Mouse (Mus musculus) lung, adult 2 months (tissue): Measurements from ENCODE around the gene Mfsd5. TPM values are rescaled to one million over a fixed set of nuclear protein-coding genes. Genes with fewer than 3 reads are reported as not detected.

Source experiments
- DNase-seq: peaks from one replicate; pipeline ENCODE4 v3.0.0; 2022
- H3K4me1 ChIP-seq: fragments of 200-500 bp; 2 replicates; pipeline ENCODE4 v1.6.1; 2011; ENCODE audit warnings: low read length; ENCODE audit not compliant: control insufficient read depth, insufficient read depth
- H3K4me3 ChIP-seq: fragments of 200-500 bp; replicated peaks from 2 replicates; pipeline ENCODE3; 2011; ENCODE audit warnings: low read depth, mild to moderate bottlenecking, control low read depth, low read length; ENCODE audit errors: extremely low read depth
- CTCF ChIP-seq: fragments of 200-500 bp; IDR thresholded peaks from 2 replicates; pipeline ENCODE4 v1.5.1; 2011; ENCODE audit warnings: mild to moderate bottlenecking, low read length, control low read depth; ENCODE audit not compliant: insufficient read depth
- POLR2A ChIP-seq: fragments of 200-500 bp; IDR thresholded peaks from 2 replicates; pipeline ENCODE4 v1.6.1; 2011; ENCODE audit warnings: low read depth, mild to moderate bottlenecking, control low read depth, low read length, borderline replicate concordance; ENCODE audit errors: extremely low read depth
- WGBS: fragments of 180-500 bp; shearing (Covaris S2); methylation state at CpG from one replicate; pipeline ENCODE4 v1.1.7; 2018; 5-methylcytosine and 5-hydroxymethylcytosine counted together
- polyA plus RNA-seq: library from polyadenylated mRNA; depleted of rRNA; stranded (reverse); fragments of >200 nt; gene quantifications from 2 replicates; pipeline ENCODE4 v1.2.3, GENCODE M21; 2012; rRNA removed

Mfsd5 gene
- polyA plus RNA-seq = 95.4 and 97.1 TPM in 2 replicates

- TF ChIP-seq POLR2A (peak; percentile 90), CTCF (peak; percentile 26; the same call in 1 of the 2 replicates)
- Histone ChIP-seq H3K4me1 (peaks cover 4% of the 10 kb centered on the region; the same call in 1 of the 2 replicates), H3K4me3 (peak within 1 kb of the TSS; percentile 88)
- WGBS = under 1% methylated on average over 65 of the region's 65 CpGs
- peak; percentile 82 for DNase-seq
Measured at GRCm38 (mm10) chr15:102279092-102279782, at the start of gene Mfsd5. Gene Mfsd5 (plus strand): TSS chr15:102279454.

- H3K4me1 ChIP-seq = peaks cover 14% of the 10 kb centered on the region
- DNase-seq = no peak
- H3K4me3 ChIP-seq = peak overlapping the region; percentile 21
- WGBS = 72% methylated on average over 17 of the region's 17 CpGs
- TF ChIP-seq POLR2A (no peak), CTCF (no peak)
Measured at GRCm38 (mm10) chr15:102230408-102231321, 48.6 kb upstream of the Mfsd5 start.

GRCm38 (mm10) chr15:102231748-102232147 is 47.5 kb upstream of the Mfsd5 start, which contains the start of gene Itgb7:
Gene Itgb7 (minus strand): TSS chr15:102231944.
- peak within 1 kb of the TSS; percentile 40 for H3K4me3 ChIP-seq
- 16% methylated on average over 6 of the region's 6 CpGs for WGBS
- TF ChIP-seq POLR2A (peak; percentile 37; the same call in 1 of the 2 replicates), CTCF (no peak)
- peaks cover 17% of the 10 kb centered on the region for H3K4me1 ChIP-seq
- DNase-seq = no peak

GRCm38 (mm10) chr15:102232764-102233163 is 46.5 kb upstream of the Mfsd5 start:
- 73% methylated on average over 7 of the region's 7 CpGs for WGBS
- no peak for TF ChIP-seq POLR2A
- no peak for TF ChIP-seq CTCF
- Histone ChIP-seq H3K4me1 (peaks cover 17% of the 10 kb centered on the region), H3K4me3 (no peak overlapping the region)
- no peak for DNase-seq

GRCm38 (mm10) chr15:102233896-102234295 is 45.4 kb upstream of the Mfsd5 start:
- H3K4me1 ChIP-seq = peaks cover 17% of the 10 kb centered on the region
- DNase-seq = no peak
- WGBS = 20% methylated on average over 2 of the region's 2 CpGs
- no peak overlapping the region for H3K4me3 ChIP-seq
- no peak for TF ChIP-seq POLR2A
- no peak for TF ChIP-seq CTCF

- TF ChIP-seq POLR2A (no peak), CTCF (no peak)
- peaks cover 24% of the 10 kb centered on the region for H3K4me1 ChIP-seq
- 19% methylated on average over 21 of the region's 21 CpGs for WGBS
- peak; percentile 63 for DNase-seq
- H3K4me3 ChIP-seq = peak overlapping the region; percentile 10
Measured at GRCm38 (mm10) chr15:102235371-102236027, 43.8 kb upstream of the Mfsd5 start.

GRCm38 (mm10) chr15:102238543-102239259 is 40.6 kb upstream of the Mfsd5 start:
- DNase-seq = no peak
- no peak for TF ChIP-seq POLR2A
- TF ChIP-seq CTCF = no peak
- WGBS = 90% methylated on average over 14 of the region's 14 CpGs
- no peak overlapping the region for H3K4me3 ChIP-seq
- peaks cover 40% of the 10 kb centered on the region for H3K4me1 ChIP-seq

- 14% methylated on average over 9 of the region's 9 CpGs for WGBS
- peak; percentile 81 for DNase-seq
- H3K4me3 ChIP-seq = no peak overlapping the region
- H3K4me1 ChIP-seq = peaks cover 40% of the 10 kb centered on the region
- TF ChIP-seq POLR2A (no peak), CTCF (peak; percentile 73)
Measured at GRCm38 (mm10) chr15:102239260-102239590, 40.0 kb upstream of the Mfsd5 start.
